7 mouse cellular contexts compared by ENCODE assay signal in genomic region chr4:134677556-134678508, GRCm38 (mm10). TPM values are rescaled to one million over a fixed set of nuclear protein-coding genes. Genes with fewer than 3 reads are reported as not detected.
DNase-seq lines count a peak whose midpoint lies in the region.

No protein-coding gene starts in this region.

- DNase-seq in lung, postnatal 10 days = peak; percentile 46
- no peak for DNase-seq in lung, postnatal 36 days
- peak; percentile 75 to 88 for DNase-seq in cerebellum, postnatal 10 days
- DNase-seq in layer of hippocampus, adult 8-10 months (ENCODE audit: low spot score in 2 of 2) = peak; percentile 44 to 61
- peak; percentile 74 for DNase-seq in telencephalon, adult 2 months (ENCODE audit: low read depth, low spot score)
- no peak for DNase-seq in B cell, adult 2 months
- DNase-seq in kidney, adult 11 months = no peak

RNA-seq across cellular contexts. Expression of gene Man1c1, which starts 26.3 kb away (rescaled TPM):
- total RNA-seq in layer of hippocampus, adult 8-10 months (2022) = 10 to 100 TPM; 24.6 to 31.4 (median 28.1) TPM

Comparison
In these comparisons a context has a peak if more than half of its experiments do, and no peak if none do; other contexts are left out.
1. DNase-seq: peak in lung, postnatal 10 days (single experiment), cerebellum, postnatal 10 days (2 of 2), layer of hippocampus, adult 8-10 months (2 of 2) and telencephalon, adult 2 months (single experiment); none in lung, postnatal 36 days (single experiment), B cell, adult 2 months (0 of 2) and kidney, adult 11 months (single experiment).